Mouse (Mus musculus) cerebellum, adult 2 months (tissue): ENCODE measurements around the gene Tex22. TPM values are rescaled to one million over a fixed set of nuclear protein-coding genes. Genes with fewer than 3 reads are reported as not detected.
A peak's percentile ranks its signal among the peaks of the same experiment; 100 is the strongest.

Source experiments
- DNase-seq, 2 experiments: peaks; one replicate each; pipeline ENCODE4 v3.0.0; 2021
- H3K27ac ChIP-seq: fragments of 200-500 bp; 2 replicates; pipeline ENCODE4 v1.5.1; 2012; ENCODE audit warnings: low read length, control low read depth, inconsistent platforms; ENCODE audit not compliant: insufficient read depth
- H3K27me3 ChIP-seq: fragments of 200-500 bp; 2 replicates; pipeline ENCODE4 v1.6.1; 2012; ENCODE audit warnings: inconsistent platforms, mild to moderate bottlenecking, low read length, moderate library complexity; ENCODE audit not compliant: control insufficient read depth, insufficient read depth
- H3K4me1 ChIP-seq: fragments of 200-500 bp; 2 replicates; pipeline ENCODE4 v1.6.1; 2011; ENCODE audit warnings: low read length; ENCODE audit not compliant: control insufficient read depth, insufficient read depth
- H3K4me3 ChIP-seq: fragments of 200-500 bp; replicated peaks from 2 replicates; pipeline ENCODE3; 2011; ENCODE audit warnings: mild to moderate bottlenecking, low read depth, low read length, control low read depth; ENCODE audit not compliant: insufficient read depth
- CTCF ChIP-seq: fragments of 200-500 bp; IDR thresholded peaks from 2 replicates; pipeline ENCODE4 v1.5.1; 2011; ENCODE audit warnings: low read depth, mild to moderate bottlenecking, control low read depth, low read length, moderate library complexity, borderline replicate concordance; ENCODE audit not compliant: insufficient read depth
- POLR2A ChIP-seq: fragments of 200-500 bp; IDR thresholded peaks from 2 replicates; pipeline ENCODE4 v1.6.1; 2011; ENCODE audit warnings: low read length, control low read depth, borderline replicate concordance; ENCODE audit not compliant: insufficient read depth
- WGBS: fragments of 180-500 bp; shearing (Covaris S2); methylation state at CpG from one replicate; pipeline ENCODE4 v1.1.7; 2018; 5-methylcytosine and 5-hydroxymethylcytosine counted together
- polyA plus RNA-seq: library from polyadenylated mRNA; depleted of rRNA; stranded (reverse); fragments of >200 nt; gene quantifications from 2 replicates; pipeline ENCODE4 v1.2.3, GENCODE M21; 2012

The Tex22 gene
- polyA plus RNA-seq, 1 experiment, result 0.25 TPM

DNA sequence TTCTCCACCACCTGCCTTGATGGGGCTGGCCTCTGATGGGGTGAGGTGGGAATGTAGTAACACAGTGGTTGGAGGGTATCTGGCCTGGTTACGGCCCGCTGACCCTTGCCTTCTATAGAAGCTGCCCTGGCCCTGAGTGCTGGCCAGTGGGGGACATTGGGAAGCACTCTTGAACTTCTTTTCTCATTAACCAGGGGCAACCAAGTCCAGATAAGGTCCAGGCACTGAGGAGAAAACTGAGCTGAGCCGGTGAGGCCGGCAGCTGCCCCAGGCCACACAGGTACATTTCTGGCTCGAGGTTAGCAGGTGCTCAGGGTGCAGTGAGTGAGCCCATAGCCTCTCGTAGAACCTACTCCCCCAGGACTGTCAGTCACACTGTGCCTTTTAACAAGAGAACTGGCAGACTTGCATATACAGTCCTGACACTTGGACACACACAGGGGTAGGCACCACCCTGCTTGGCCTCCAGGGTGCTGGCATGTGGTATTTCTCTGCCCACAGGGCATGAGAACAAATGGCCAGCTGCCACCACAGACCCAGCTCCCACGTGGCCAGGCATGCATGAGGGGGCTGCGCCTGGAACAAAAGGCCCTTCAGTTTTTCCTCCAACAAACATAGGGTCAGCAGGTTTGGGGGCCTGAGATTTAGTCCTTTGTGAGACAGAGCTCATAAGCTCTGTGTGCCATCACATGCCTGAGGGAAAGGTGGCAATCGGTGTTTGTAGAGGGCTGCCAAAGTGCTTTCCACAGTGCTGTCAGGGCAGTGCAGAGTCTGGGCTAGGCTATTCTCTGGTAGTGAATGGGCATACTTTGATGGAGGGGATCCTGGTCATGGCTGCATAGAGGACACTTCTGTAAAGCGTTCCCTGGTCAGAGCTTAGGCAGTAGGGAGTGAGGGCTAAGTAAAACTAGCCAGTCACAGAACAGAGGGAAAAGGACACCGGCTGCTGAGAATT, 41.7 kb upstream of the Tex22 start:
- DNase-seq, result peak; percentile 48 to 56
- no peak for TF ChIP-seq POLR2A
- TF ChIP-seq CTCF, result no peak
- 29% methylated on average over 11 of the region's 11 CpGs for WGBS
- Histone ChIP-seq H3K27ac (peak overlapping the region; percentile 74), H3K4me3 (no peak overlapping the region), H3K27me3 (no peaks in the 10 kb centered on the region), H3K4me1 (peaks cover 37% of the 10 kb centered on the region)

DNA sequence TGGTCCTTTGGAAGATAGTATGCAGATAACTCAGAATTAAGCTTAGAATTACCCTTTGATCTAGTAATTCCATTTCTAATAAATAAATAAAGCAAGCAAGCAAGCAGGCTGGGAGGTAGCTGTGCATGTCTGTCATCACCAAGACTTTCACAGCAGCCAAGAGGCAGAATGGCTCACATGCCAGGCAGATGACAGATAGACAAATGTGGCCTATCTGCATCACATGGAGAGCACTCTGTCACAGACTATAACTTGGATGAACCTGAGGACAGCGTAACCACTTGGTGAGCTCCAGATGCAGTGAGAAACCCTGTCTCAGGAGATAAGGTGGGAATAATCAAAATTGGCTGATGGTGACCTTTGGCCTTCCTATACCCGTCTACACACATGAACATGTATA, 39.2 kb upstream of the Tex22 start:
- Histone ChIP-seq H3K4me3 (no peak overlapping the region), H3K4me1 (peaks cover 24% of the 10 kb centered on the region), H3K27me3 (no peaks in the 10 kb centered on the region), H3K27ac (no peak overlapping the region)
- 89% methylated on average over 2 of the region's 2 CpGs for WGBS
- no peak for DNase-seq
- no peak for TF ChIP-seq POLR2A
- TF ChIP-seq CTCF, result no peak

- 91% methylated on average over 4 of the region's 4 CpGs for WGBS
- no peak for TF ChIP-seq CTCF
- TF ChIP-seq POLR2A, result no peak
- DNase-seq, result no peak
- H3K4me1 ChIP-seq, result peaks cover 22% of the 10 kb centered on the region
- no peak overlapping the region for H3K27ac ChIP-seq
- H3K4me3 ChIP-seq, result no peak overlapping the region
- no peaks in the 10 kb centered on the region for H3K27me3 ChIP-seq
Measured at GRCm38 (mm10) chr12:113036996-113037395, 37.3 kb upstream of the Tex22 start.

GRCm38 (mm10) chr12:113038414-113038813, 35.9 kb upstream of the Tex22 start:
- WGBS, result 92% methylated on average over 4 of the region's 4 CpGs
- Histone ChIP-seq H3K4me3 (no peak overlapping the region), H3K27ac (no peak overlapping the region), H3K4me1 (peaks cover 8% of the 10 kb centered on the region), H3K27me3 (no peaks in the 10 kb centered on the region)
- no peak for DNase-seq
- TF ChIP-seq POLR2A (no peak), CTCF (no peak)

DNA sequence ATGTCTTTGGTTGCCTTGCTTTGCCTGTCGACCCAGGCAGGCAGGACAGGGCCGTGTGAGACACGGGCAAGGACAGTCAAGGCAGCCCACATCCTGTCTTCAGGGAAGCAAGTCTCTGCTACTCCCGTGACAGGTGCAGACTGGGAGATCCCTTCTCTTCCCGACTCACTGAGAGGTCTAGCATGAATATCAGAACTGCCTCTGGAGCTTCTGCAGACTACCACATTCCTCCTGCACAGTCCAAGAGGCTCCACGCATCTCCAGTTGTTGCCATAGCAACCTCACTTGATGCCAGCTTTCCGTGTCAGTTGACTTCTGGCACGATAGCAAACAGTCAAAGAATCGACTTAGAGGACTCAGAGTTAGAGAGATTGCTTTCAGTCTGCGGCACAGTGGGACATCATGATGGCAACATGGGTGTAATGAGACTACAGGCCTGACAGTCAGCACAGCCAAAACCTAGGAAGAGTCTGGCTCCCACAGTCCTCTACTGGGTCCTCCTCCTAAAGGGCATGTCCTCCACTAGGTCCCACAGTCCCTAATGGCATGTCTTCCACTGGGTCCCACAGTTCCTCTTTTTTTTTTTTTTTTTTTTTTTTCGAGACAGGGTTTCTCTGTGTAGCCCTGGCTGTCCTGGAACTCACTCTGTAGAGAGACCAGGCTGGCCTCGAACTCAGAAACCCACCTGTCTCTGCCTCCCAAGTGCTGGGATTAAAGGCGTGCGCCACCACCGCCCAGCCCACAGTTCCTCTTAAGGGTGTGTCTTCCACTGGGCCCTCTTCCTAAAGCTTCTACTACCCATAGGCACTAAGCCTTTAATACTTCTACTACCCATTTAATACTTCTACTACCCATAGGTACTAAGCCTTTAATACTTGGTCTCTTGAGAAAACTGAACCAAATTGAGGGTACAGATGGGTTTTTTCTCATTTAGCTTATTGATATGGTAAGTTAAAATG, 32.5 kb upstream of the Tex22 start:
- WGBS, result 30% methylated on average over 15 of the region's 15 CpGs
- DNase-seq, result peak; percentile 62 to 74
- Histone ChIP-seq H3K27ac (peak overlapping the region; percentile 24; the same call in 1 of the 2 replicates), H3K27me3 (no peaks in the 10 kb centered on the region), H3K4me1 (peaks cover 23% of the 10 kb centered on the region), H3K4me3 (no peak overlapping the region)
- TF ChIP-seq POLR2A, result no peak
- TF ChIP-seq CTCF, result no peak

DNA sequence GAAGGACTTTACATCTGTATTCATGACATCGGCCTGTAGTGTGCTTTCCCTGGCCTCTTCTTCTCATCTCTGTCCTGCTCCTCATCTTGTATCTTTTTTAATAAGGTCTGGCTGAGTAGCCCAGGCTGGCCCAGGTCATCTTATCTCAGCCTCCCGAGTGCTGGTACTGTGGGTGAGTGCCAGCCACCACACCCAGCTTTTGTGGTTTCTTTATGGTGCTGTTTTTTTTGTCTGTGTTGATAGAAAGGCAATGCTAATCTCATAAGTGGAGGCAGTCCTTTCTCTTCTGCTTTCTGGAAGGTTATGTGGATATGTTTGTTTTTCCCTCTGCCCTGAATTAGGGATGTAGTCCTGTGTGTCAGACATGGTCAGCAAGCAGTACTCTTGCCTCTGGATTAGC, 31.8 kb upstream of the Tex22 start:
- Histone ChIP-seq H3K27ac (no peak overlapping the region), H3K4me1 (peaks cover 24% of the 10 kb centered on the region), H3K4me3 (no peak overlapping the region), H3K27me3 (no peaks in the 10 kb centered on the region)
- DNase-seq, result no peak
- WGBS, result 81% methylated on average over 2 of the region's 2 CpGs
- TF ChIP-seq POLR2A, result no peak
- TF ChIP-seq CTCF, result no peak

- H3K27me3 ChIP-seq, result no peaks in the 10 kb centered on the region
- 19% methylated on average over 3 of the region's 3 CpGs for WGBS
- H3K27ac ChIP-seq, result peak overlapping the region; percentile 19
- TF ChIP-seq CTCF (peak; percentile 79), POLR2A (no peak)
- H3K4me3 ChIP-seq, result no peak overlapping the region
- peak; percentile 76 to 80 for DNase-seq
- peaks cover 26% of the 10 kb centered on the region for H3K4me1 ChIP-seq
Measured at GRCm38 (mm10) chr12:113044916-113045677, 29.2 kb upstream of the Tex22 start.
